Mouse (Mus musculus): Measurements from ENCODE around the gene Ephb2.

DNA sequence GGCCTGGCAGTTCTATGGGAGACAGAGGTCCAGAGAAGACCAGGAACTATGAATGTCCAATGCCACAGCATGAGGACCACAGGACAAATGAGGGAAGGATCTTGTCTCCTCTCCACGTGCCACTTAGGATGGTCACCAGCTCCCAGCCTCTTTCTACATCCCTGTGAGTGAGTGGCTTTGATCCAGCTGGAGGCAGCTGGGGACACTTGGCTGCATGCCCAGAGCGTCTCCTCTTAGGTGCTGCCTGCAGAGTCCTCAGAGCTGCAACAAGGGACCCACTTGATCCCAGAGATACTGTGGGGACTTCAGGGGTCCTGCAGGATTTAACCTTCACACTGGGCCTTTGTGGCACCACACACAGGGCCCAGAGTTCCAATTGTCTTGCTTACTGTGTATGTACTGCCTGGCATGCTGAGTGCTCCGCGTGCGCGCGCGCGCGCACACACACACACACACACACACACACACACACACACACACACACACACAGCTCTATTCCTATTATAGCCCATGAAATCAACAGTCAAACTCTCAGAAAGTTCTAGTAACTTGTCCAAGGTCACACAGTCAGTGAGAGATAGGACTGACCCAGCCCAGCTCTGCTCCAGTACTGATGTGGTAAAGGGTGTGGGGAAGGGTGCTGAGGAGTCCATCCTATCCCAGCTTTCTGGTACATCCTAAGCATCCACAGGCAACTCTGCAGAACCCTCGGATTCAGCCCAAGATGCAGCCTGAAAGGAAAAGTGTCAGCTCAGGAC, 204.4 kb downstream of the Ephb2 start:
- TF ChIP-seq CTCF (IDR thresholded peaks at IDR 0.05; ENCODE audit: control insufficient read depth, insufficient read depth, insufficient read length) (no peak), USF1 (IDR thresholded peaks at IDR 0.05; ENCODE audit: low read depth) (no peak)

Data from C2C12 (cell line).